Mouse (Mus musculus) kidney, embryonic 15.5 days (tissue): ENCODE measurements around the gene 4931406P16Rik. TPM values are rescaled to one million over a fixed set of nuclear protein-coding genes. Genes with fewer than 3 reads are reported as not detected.
A peak's percentile ranks its signal among the peaks of the same experiment; 100 is the strongest.

Experiments
- ATAC-seq: fragments of 200-750 bp; cut with Nextera tagmentation; replicated peaks from 2 replicates; pipeline ENCODE4 v1.8.0; 2017; ENCODE audit warnings: moderate TSS enrichment; ENCODE audit not compliant: low FRiP score
- H3K27ac ChIP-seq: fragments of 300-500 bp; sonication (generic); 2 replicates; pipeline ENCODE4 v1.5.1; 2015; ENCODE audit warnings: mild to moderate bottlenecking, inconsistent platforms
- H3K27me3 ChIP-seq: fragments of 300-500 bp; sonication (generic); 2 replicates; pipeline ENCODE4 v1.6.1; 2015; ENCODE audit warnings: inconsistent platforms
- H3K36me3 ChIP-seq: fragments of 300-500 bp; sonication (generic); 2 replicates; pipeline ENCODE4 v1.6.1; 2015; ENCODE audit warnings: inconsistent platforms
- H3K4me1 ChIP-seq: fragments of 300-500 bp; sonication (generic); 2 replicates; pipeline ENCODE4 v1.6.1; 2015; ENCODE audit warnings: inconsistent platforms
- H3K4me2 ChIP-seq: fragments of 300-500 bp; sonication (generic); 2 replicates; pipeline ENCODE4 v1.6.1; 2015; ENCODE audit warnings: moderate library complexity, mild to moderate bottlenecking, inconsistent platforms
- H3K4me3 ChIP-seq: fragments of 300-500 bp; sonication (generic); replicated peaks from 2 replicates; pipeline ENCODE4 v1.5.1; 2015; ENCODE audit warnings: mild to moderate bottlenecking, inconsistent platforms
- H3K9ac ChIP-seq: fragments of 300-500 bp; sonication (generic); 2 replicates; pipeline ENCODE4 v1.6.1; 2015; ENCODE audit warnings: mild to moderate bottlenecking, inconsistent platforms
- H3K9me3 ChIP-seq: fragments of 300-500 bp; sonication (generic); replicated peaks from 2 replicates; pipeline ENCODE4 v1.6.1; 2016; ENCODE audit warnings: inconsistent platforms
- WGBS: fragments of 180-500 bp; shearing (Covaris S2); methylation state at CpG from one replicate; pipeline ENCODE4 v1.1.7; 2015; ENCODE audit warnings: mixed read lengths; 5-methylcytosine and 5-hydroxymethylcytosine counted together
- polyA plus RNA-seq: library from polyadenylated mRNA; unstranded; fragments of >200 nt; fragmentation: Nextera tagmentation; extraction: Ambion mirVana; gene quantifications from 2 replicates; pipeline ENCODE4 v1.2.1, GENCODE M21; 2015

Gene 4931406P16Rik
- polyA plus RNA-seq, 1 experiment from 2014 or later, result 41.5 TPM

DNA sequence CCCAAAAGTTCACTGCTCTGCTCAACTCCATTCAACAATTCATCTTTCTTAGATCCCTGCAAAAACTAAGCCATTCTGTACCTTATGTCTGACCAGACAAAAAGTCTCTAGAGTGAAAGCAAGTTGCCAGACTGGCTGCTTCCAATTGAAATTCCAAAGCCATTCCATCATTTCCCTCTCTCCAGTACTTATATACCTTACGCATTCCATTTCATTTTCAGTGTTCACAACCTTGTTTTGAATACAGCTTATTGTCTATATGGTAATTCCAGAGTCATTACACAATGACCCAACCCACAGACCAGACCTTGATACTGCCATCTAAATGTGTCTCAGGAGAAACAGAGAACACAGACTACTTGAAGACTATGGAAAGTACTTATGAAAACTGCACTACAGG is 44.9 kb downstream of the 4931406P16Rik start:
- Histone ChIP-seq H3K9ac (no peak overlapping the region), H3K4me3 (no peak overlapping the region), H3K27me3 (no peaks in the 10 kb centered on the region), H3K27ac (0 out of 2 replicates have a peak overlapping the region, but pooled peaks have one; percentile 38), H3K4me1 (peaks cover 7% of the 10 kb centered on the region), H3K9me3 (no peaks in the 10 kb centered on the region), H3K4me2 (no peak overlapping the region), H3K36me3 (peaks cover 3% of the 10 kb centered on the region)
- no peak for ATAC-seq
- WGBS, result 70% methylated on average over 1 of the region's 1 CpGs

DNA sequence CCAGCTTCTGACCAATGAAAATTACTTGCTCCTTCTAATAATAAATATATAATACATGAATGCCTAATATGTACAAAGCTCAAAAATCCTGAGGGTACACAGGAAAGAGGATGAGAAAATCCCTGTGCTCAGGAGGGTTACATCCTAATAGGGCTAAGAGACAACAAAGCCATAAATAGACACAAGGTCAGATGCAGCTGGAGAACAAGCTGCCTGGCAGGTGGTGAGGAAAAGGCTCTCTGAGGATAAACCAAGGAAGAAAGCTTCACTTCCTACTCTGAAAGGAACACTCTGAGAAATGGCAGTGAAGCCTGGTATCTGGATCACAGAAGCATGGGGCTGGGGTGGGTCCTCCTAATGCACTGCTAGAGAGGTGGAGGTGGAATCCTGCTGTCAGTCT is 46.9 kb downstream of the 4931406P16Rik start:
- H3K27me3 ChIP-seq, result no peaks in the 10 kb centered on the region
- no peaks in the 10 kb centered on the region for H3K9me3 ChIP-seq
- no peak overlapping the region for H3K4me2 ChIP-seq
- peak overlapping the region; percentile 20; the same call in 1 of the 2 replicates for H3K27ac ChIP-seq
- ATAC-seq, result no peak
- peaks cover 22% of the 10 kb centered on the region for H3K36me3 ChIP-seq
- H3K9ac ChIP-seq, result no peak overlapping the region
- peaks cover 7% of the 10 kb centered on the region for H3K4me1 ChIP-seq
- no peak overlapping the region for H3K4me3 ChIP-seq

DNA sequence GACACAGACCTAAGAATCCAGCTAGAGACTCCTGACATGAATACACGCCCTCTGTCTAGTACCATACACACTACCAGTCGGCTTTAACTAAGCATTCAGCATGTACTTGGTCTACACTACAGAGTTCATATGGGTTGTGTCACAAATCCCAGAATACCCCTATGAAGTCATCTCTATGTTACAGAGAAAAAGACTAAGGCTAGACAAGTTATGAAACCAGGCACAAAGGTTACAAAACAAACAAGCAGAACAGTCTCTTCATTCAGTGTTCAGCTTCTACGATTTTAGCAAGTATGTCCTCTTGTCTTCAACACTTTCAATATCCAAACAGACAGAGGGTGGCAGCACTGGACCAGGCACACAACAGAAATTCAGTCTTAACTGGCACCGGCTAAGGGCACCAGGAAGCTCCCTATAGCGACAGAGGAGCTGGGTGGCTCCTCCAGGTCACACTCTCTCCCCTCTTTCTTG is 47.4 kb downstream of the 4931406P16Rik start:
- 59% methylated on average over 5 of the region's 5 CpGs for WGBS
- no peak for ATAC-seq
- no peak overlapping the region for H3K9ac ChIP-seq
- H3K4me1 ChIP-seq, result peaks cover 7% of the 10 kb centered on the region
- H3K27me3 ChIP-seq, result no peaks in the 10 kb centered on the region
- peaks cover 25% of the 10 kb centered on the region for H3K36me3 ChIP-seq
- H3K4me3 ChIP-seq, result no peak overlapping the region
- no peaks in the 10 kb centered on the region for H3K9me3 ChIP-seq
- no peak overlapping the region for H3K4me2 ChIP-seq
- H3K27ac ChIP-seq, result peak overlapping the region; percentile 20; the same call in 1 of the 2 replicates

DNA sequence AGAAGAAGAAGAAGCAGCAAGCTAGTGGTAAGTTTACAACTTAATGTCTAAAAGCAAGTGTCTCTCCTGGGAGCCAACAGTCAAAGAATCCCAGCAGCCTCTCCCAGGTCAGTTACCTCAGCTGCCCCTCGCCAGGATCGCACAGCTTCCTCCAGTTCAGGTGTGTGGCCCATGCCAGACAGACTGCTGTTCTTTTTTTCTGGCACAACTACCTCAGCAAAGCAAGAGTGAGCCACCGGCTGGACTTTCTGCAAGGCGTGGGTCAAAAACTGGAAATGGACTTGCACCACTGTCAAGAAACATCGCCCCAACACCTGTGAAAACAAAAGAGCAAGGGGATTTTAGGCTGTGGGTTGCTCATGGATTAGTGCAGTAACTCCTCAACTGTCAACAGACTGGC is 49.9 kb downstream of the 4931406P16Rik start:
- Histone ChIP-seq H3K27ac (no peak overlapping the region), H3K36me3 (peaks cover 43% of the 10 kb centered on the region), H3K4me1 (peaks cover 7% of the 10 kb centered on the region), H3K4me3 (no peak overlapping the region), H3K4me2 (no peak overlapping the region), H3K27me3 (no peaks in the 10 kb centered on the region), H3K9ac (no peak overlapping the region), H3K9me3 (no peaks in the 10 kb centered on the region)
- no peak for ATAC-seq
- 79% methylated on average over 5 of the region's 5 CpGs for WGBS

DNA sequence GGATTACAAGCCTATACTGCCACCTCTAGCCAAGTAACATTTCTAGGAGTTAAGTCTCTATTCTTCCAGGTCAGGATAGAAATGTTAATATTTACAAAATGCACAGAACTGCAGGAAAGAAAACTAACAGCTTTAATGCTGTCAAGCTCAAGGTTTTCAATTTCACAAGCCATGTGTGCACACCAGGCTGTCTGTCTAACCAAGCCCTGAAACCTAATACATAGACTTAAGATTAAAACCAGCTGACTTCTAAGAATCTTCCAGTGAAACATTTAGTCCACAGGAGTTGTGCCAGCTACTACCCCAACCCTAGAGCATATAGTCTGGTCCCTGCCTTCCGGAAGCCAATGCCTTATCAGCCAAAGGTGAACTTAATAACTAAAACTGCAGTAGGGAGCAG is 54.9 kb downstream of the 4931406P16Rik start:
- no peak for ATAC-seq
- Histone ChIP-seq H3K4me3 (no peak overlapping the region), H3K9me3 (no peaks in the 10 kb centered on the region), H3K4me1 (no peaks in the 10 kb centered on the region), H3K9ac (no peak overlapping the region), H3K27ac (no peak overlapping the region), H3K36me3 (peaks cover 84% of the 10 kb centered on the region), H3K4me2 (no peak overlapping the region), H3K27me3 (no peaks in the 10 kb centered on the region)
- 88% methylated on average over 1 of the region's 1 CpGs for WGBS

DNA sequence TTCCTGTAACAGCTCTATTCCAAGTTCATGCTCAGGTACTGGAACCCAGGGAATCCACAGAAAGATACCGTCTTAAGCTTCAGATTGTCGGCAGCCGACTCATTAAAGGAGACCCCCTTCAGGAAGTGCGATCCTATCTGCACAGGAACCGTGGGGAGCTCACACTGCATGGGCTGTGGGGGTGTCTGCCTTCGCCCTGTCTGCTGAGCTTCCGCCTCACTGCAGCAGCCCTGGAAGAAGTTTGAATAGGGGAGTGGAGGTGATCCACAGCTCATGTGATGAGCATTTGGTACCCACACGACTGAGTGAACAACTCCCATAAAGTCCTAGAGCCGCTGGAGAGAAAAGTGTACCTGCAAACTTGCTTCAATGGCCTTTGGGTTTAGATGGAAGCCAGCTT is 56.1 kb downstream of the 4931406P16Rik start:
- Histone ChIP-seq H3K9ac (no peak overlapping the region), H3K4me3 (no peak overlapping the region), H3K4me2 (no peak overlapping the region), H3K4me1 (no peaks in the 10 kb centered on the region), H3K36me3 (peaks cover 84% of the 10 kb centered on the region), H3K27ac (no peak overlapping the region), H3K9me3 (no peaks in the 10 kb centered on the region), H3K27me3 (no peaks in the 10 kb centered on the region)
- WGBS, result 72% methylated on average over 9 of the region's 9 CpGs
- ATAC-seq, result no peak

DNA sequence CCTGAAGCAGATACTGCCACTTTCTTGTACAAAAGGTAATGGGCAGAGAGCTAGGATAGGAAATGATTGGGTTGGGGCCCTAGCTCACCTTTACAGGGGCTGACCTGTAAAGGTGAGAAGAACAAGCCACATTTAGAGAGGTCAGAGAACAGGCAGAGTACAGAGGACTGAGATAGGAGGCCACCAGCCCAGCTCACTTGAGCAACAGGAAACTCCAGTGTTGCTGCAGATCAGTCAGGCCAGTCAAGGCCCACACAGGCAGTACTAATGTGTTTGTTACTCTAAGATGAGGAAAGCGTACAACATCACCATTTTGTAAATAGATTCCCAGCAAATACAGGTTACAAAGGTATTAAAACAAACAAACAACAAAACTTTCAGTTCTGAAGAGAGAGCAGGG is 57.4 kb downstream of the 4931406P16Rik start:
- no peak for ATAC-seq
- H3K4me3 ChIP-seq, result no peak overlapping the region
- H3K4me2 ChIP-seq, result no peak overlapping the region
- no peaks in the 10 kb centered on the region for H3K4me1 ChIP-seq
- peak overlapping the region; percentile 76 for H3K27ac ChIP-seq
- no peak overlapping the region for H3K9ac ChIP-seq
- peaks cover 83% of the 10 kb centered on the region for H3K36me3 ChIP-seq
- no peaks in the 10 kb centered on the region for H3K9me3 ChIP-seq
- WGBS, result 85% methylated on average over 1 of the region's 1 CpGs
- no peaks in the 10 kb centered on the region for H3K27me3 ChIP-seq

DNA sequence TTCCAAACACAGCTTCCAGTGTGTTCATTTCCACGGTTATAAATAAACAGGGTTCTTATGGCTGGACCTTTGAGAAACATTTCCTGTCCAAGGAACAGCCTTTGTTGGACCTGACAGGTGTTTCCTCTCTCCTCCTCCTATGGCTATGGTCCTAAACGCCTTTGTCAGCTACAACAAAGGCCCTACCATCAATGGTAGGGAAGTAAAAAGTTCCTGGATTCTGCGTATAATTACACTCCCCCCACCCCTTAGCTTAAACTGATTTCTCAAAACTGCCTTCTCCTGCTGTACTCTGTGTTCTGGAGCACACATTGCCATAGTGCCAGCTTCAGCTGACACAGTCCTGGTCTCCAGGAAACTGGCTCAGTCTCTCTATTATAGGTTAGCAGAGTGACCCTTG is 58.2 kb downstream of the 4931406P16Rik start:
- 52% methylated on average over 3 of the region's 3 CpGs for WGBS
- Histone ChIP-seq H3K9me3 (no peaks in the 10 kb centered on the region), H3K9ac (no peak overlapping the region), H3K27me3 (no peaks in the 10 kb centered on the region), H3K4me2 (no peak overlapping the region), H3K36me3 (peaks cover 87% of the 10 kb centered on the region), H3K4me3 (no peak overlapping the region), H3K4me1 (no peaks in the 10 kb centered on the region), H3K27ac (0 out of 2 replicates have a peak overlapping the region, but pooled peaks have one; percentile 41)
- no peak for ATAC-seq

DNA sequence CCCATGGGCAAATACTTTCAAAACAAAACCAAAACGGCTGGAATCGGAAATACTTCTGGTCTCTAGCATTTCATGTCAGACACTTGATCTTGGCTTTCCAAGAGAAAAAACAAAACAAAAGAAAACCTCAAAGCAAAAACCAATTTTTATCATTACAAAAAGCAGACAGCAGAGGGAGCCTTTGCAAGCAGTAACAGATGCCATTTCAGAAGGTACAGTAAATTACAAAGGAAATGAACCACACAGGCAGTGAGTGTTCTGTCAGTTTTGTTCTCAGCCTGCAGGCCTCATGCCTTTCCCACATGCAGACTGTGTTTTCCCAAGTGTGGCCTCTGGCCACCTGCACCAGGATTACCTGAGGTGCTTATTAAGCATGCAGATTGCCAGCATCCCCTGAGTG is 61.3 kb downstream of the 4931406P16Rik start:
- ATAC-seq, result no peak
- Histone ChIP-seq H3K27me3 (no peaks in the 10 kb centered on the region), H3K4me1 (no peaks in the 10 kb centered on the region), H3K27ac (no peak overlapping the region), H3K4me2 (no peak overlapping the region), H3K9me3 (no peaks in the 10 kb centered on the region), H3K36me3 (peaks cover 86% of the 10 kb centered on the region), H3K9ac (no peak overlapping the region), H3K4me3 (no peak overlapping the region)
- WGBS, result 64% methylated on average over 2 of the region's 2 CpGs

DNA sequence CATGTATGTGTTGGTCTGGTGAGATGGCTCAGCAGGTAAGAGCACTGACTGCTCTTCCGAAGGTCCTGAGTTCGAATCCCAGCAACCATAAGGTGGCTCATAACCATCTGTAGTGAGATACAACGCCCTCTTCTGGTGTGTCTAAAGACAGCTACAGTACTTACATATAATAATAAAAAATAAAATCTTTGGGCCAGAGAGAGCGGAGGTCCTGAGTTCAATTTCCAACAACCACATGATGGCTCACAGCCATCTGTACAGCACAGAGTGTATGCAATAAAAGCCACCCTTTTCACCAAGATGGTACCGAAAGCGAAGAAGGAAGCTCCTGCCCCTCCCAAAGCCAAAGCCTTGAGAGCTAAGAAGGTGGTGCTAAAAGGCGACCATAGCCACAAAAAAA is 62.6 kb downstream of the 4931406P16Rik start, which contains the start of gene Gm6096:
Gene Gm6096 (plus strand): TSS at position 301 of the 400 bp plus-strand sequence.
- H3K4me1 ChIP-seq, result no peaks in the 10 kb centered on the region
- H3K27ac ChIP-seq, result no peak within 1 kb of the TSS
- 95% methylated on average over 7 of the region's 7 CpGs for WGBS
- no peaks in the 10 kb centered on the region for H3K27me3 ChIP-seq
- H3K4me2 ChIP-seq, result no peak within 1 kb of the TSS
- H3K4me3 ChIP-seq, result no peak within 1 kb of the TSS
- H3K9me3 ChIP-seq, result no peaks in the 10 kb centered on the region
- no peak for ATAC-seq
- peaks cover 85% of the 10 kb centered on the region for H3K36me3 ChIP-seq
- H3K9ac ChIP-seq, result no peak within 1 kb of the TSS

DNA sequence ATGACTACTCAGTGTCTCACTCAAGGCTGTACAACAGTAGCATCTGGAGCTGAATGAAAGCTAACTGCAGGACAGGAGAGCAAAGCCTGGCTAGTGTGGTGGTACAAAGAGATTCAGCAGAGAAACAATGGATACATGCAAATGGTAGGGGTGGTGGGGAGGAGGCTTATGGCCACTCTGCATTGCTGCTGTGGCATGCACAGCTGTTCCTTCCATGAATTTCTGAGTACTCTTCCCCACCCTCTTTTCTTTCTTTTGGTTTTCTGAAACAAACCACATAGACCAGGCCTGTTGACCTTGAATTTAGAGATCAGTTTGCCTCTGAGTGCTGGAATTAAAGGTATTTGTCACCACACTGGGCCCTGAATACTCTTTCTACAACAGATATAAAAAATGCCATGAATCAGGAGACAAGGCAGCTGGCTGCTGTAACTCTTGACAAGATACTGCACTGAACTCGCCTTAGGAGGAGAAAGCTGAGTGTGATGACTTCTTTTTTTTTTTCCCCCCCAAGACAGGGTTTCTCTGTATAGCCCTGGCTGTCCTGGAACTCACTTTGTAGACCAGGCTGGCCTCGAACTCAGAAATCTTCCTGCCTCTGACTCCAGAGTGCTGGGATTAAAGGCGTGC is 66.4 kb downstream of the 4931406P16Rik start:
- peaks cover 91% of the 10 kb centered on the region for H3K36me3 ChIP-seq
- H3K27ac ChIP-seq, result no peak overlapping the region
- H3K4me1 ChIP-seq, result no peaks in the 10 kb centered on the region
- no peak overlapping the region for H3K4me3 ChIP-seq
- 79% methylated on average over 3 of the region's 3 CpGs for WGBS
- no peak overlapping the region for H3K4me2 ChIP-seq
- no peaks in the 10 kb centered on the region for H3K27me3 ChIP-seq
- ATAC-seq, result no peak
- no peaks in the 10 kb centered on the region for H3K9me3 ChIP-seq
- H3K9ac ChIP-seq, result no peak overlapping the region

DNA sequence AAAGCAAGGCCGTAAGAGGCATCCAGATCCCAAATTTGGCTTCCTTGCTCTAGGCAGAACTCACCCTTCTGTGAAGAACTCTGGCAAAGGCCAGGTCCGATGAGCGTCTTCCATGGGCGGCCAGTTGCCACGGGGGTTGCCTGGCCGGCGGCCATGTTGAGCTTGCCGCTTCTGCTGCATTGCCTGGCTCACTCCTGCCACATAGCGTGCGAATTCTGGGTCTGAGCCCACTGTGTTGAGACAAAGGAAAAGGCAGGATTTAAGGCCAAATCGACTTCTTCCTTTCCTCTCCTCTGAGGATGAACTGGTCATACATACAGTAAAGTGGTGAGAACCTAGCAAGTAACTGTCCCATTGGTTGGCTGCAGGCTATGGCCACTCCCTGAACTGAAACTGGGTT is 71.2 kb downstream of the 4931406P16Rik start:
- no peak overlapping the region for H3K9ac ChIP-seq
- WGBS, result 95% methylated on average over 11 of the region's 11 CpGs
- no peak overlapping the region for H3K4me3 ChIP-seq
- H3K27ac ChIP-seq, result no peak overlapping the region
- H3K4me1 ChIP-seq, result no peaks in the 10 kb centered on the region
- no peak overlapping the region for H3K4me2 ChIP-seq
- H3K9me3 ChIP-seq, result no peaks in the 10 kb centered on the region
- peaks cover 89% of the 10 kb centered on the region for H3K36me3 ChIP-seq
- no peak for ATAC-seq
- H3K27me3 ChIP-seq, result no peaks in the 10 kb centered on the region

DNA sequence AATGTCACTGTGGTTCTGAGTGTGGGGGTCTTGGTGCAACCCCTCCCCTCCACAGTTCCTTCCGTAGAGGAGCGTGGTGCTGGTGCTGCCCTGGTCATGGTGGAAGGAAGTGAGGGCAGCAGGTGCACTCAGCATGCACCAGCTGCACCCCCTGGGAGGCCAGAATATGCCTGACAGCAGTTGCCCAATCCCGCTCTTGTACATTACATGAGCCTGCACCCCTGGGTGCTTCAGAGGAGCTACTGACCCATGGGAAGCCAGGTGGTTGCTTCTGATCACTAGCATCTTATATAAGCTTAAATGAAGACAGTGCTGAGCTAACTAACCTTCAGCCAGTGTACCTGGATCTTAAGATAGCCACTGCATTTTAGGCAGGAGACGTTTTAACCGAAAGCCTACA is 75.3 kb downstream of the 4931406P16Rik start:
- Histone ChIP-seq H3K4me3 (no peak overlapping the region), H3K9ac (no peak overlapping the region), H3K9me3 (no peaks in the 10 kb centered on the region), H3K27me3 (no peaks in the 10 kb centered on the region), H3K36me3 (peaks cover 68% of the 10 kb centered on the region), H3K27ac (no peak overlapping the region), H3K4me1 (peaks cover 11% of the 10 kb centered on the region), H3K4me2 (no peak overlapping the region)
- ATAC-seq, result no peak
- 89% methylated on average over 5 of the region's 5 CpGs for WGBS
